ENCODE assay signal across 8 mouse cellular contexts in genomic region chr5:143314730-143315513, GRCm38 (mm10). TPM values are rescaled to one million over a fixed set of nuclear protein-coding genes. Genes with fewer than 3 reads are reported as not detected.
DNase-seq lines count a peak whose midpoint lies in the region; ATAC-seq lines count a peak whose summit lies in the region.

TSS of gene E130309D02Rik (minus strand) at chr5:143315360.

- no peaks in the 10 kb centered on the region for H3K27me3 ChIP-seq in embryonic facial prominence, embryonic 14.5 days (replicated peaks; ENCODE audit: control insufficient read depth, insufficient read depth, low read length)
- no peaks in the 10 kb centered on the region for H3K27me3 ChIP-seq in kidney, embryonic 14.5 days (ENCODE audit: control insufficient read depth, insufficient read depth, low read length)
- no peaks in the 10 kb centered on the region for H3K27me3 ChIP-seq in limb, embryonic 15.5 days

- peak within 1 kb of the TSS; percentile 88 for H3K27ac ChIP-seq in embryonic facial prominence, embryonic 14.5 days (replicated peaks; ENCODE audit: low read depth, low read length)
- H3K27ac ChIP-seq in kidney, embryonic 14.5 days (ENCODE audit: low read depth, low read length): peak within 1 kb of the TSS; percentile 90
- H3K27ac ChIP-seq in limb, embryonic 15.5 days: peak within 1 kb of the TSS; percentile 90

- H3K4me1 ChIP-seq in embryonic facial prominence, embryonic 14.5 days (ENCODE audit: control insufficient read depth, insufficient read depth, low read length): peaks cover 12% of the 10 kb centered on the region; the same call in 1 of the 2 replicates
- peaks cover 15% of the 10 kb centered on the region for H3K4me1 ChIP-seq in kidney, embryonic 14.5 days (ENCODE audit: control insufficient read depth, insufficient read depth, low read length)
- H3K4me1 ChIP-seq in limb, embryonic 15.5 days: peaks cover 24% of the 10 kb centered on the region

- DNase-seq in 3T3-L1 (ENCODE audit: low read depth, low spot score): peak; percentile 73
- DNase-seq in adrenal gland, postnatal 4 days (ENCODE audit: low spot score in 2 of 2): peak; percentile 77 to 93
- peak; percentile 84 for DNase-seq in embryonic facial prominence, embryonic 14.5 days (ENCODE audit: low spot score)
- DNase-seq in heart, adult 8-10 months (ENCODE audit: low spot score): peak; percentile 77
- DNase-seq in monocyte, adult 2 months (ENCODE audit: low read depth in 1 of 2, low spot score in 2 of 2): peak; percentile 36 to 82
- DNase-seq in spleen, postnatal 36 days (ENCODE audit: low spot score in 2 of 2): peak; percentile 85

- H3K9me3 ChIP-seq in embryonic facial prominence, embryonic 14.5 days (ENCODE audit: control insufficient read depth, low read length): no peaks in the 10 kb centered on the region
- no peaks in the 10 kb centered on the region for H3K9me3 ChIP-seq in kidney, embryonic 14.5 days (ENCODE audit: control insufficient read depth, low read length)
- H3K9me3 ChIP-seq in limb, embryonic 15.5 days: no peaks in the 10 kb centered on the region

- H3K36me3 ChIP-seq in embryonic facial prominence, embryonic 14.5 days (ENCODE audit: control insufficient read depth, insufficient read depth, low read length): peaks cover 69% of the 10 kb centered on the region
- peaks cover 64% of the 10 kb centered on the region for H3K36me3 ChIP-seq in kidney, embryonic 14.5 days (ENCODE audit: control insufficient read depth, insufficient read depth, low read length)
- peaks cover 75% of the 10 kb centered on the region for H3K36me3 ChIP-seq in limb, embryonic 15.5 days

- H3K4me3 ChIP-seq in embryonic facial prominence, embryonic 14.5 days (ENCODE audit: low read depth, low read length): peak within 1 kb of the TSS; percentile 92
- peak within 1 kb of the TSS; percentile 87 for H3K4me3 ChIP-seq in kidney, embryonic 14.5 days (ENCODE audit: low read length)
- H3K4me3 ChIP-seq in limb, embryonic 15.5 days: peak within 1 kb of the TSS; percentile 91

- peak; percentile 86 for ATAC-seq in embryonic facial prominence, embryonic 14.5 days (ENCODE audit: low read depth)
- peak; percentile 80 for ATAC-seq in kidney, embryonic 14.5 days (ENCODE audit: low FRiP score, low TSS enrichment)
- ATAC-seq in limb, embryonic 15.5 days (ENCODE audit: insufficient number of reproducible peaks, low FRiP score, low TSS enrichment, low read depth): peak; percentile 75

- WGBS in embryonic facial prominence, embryonic 14.5 days: under 1% methylated on average over 29 of the region's 101 CpGs
- under 1% methylated on average over 79 of the region's 101 CpGs for WGBS in kidney, embryonic 14.5 days
- under 1% methylated on average over 93 of the region's 101 CpGs for WGBS in limb, embryonic 15.5 days

- H3K9ac ChIP-seq in embryonic facial prominence, embryonic 14.5 days (ENCODE audit: low read depth, low read length): peak within 1 kb of the TSS; percentile 97
- H3K9ac ChIP-seq in kidney, embryonic 14.5 days (ENCODE audit: low read depth, low read length): peak within 1 kb of the TSS; percentile 97
- H3K9ac ChIP-seq in limb, embryonic 15.5 days: peak within 1 kb of the TSS; percentile 89

- H3K4me2 ChIP-seq in embryonic facial prominence, embryonic 14.5 days (ENCODE audit: low read depth, low read length): peak within 1 kb of the TSS; percentile 54
- peak within 1 kb of the TSS; percentile 88 for H3K4me2 ChIP-seq in kidney, embryonic 14.5 days (replicated peaks; ENCODE audit: low read depth, low read length)
- H3K4me2 ChIP-seq in limb, embryonic 15.5 days: peak within 1 kb of the TSS; percentile 82

RNA-seq across cellular contexts. Expression of gene E130309D02Rik, which starts in this region (rescaled TPM):
- total RNA-seq in adrenal gland, postnatal 4 days (2021): 10 to 100 TPM; 29.5 to 30.9 TPM
- 22.6 and 26.1 TPM in 2 replicates for polyA plus RNA-seq in embryonic facial prominence, embryonic 14.5 days (2014; fragmentation: Nextera tagmentation; extraction: Ambion mirVana)
- total RNA-seq in heart, adult 8-10 months (2022): 10 to 100 TPM; 13.4 to 20.7 (median 16.7) TPM
- 34.5 and 39.9 TPM in 2 replicates for polyA plus RNA-seq in kidney, embryonic 14.5 days (2014; fragmentation: Nextera tagmentation; extraction: Ambion mirVana)
- 28.5 and 33.2 TPM in 2 replicates for polyA plus RNA-seq in limb, embryonic 15.5 days (2015; fragmentation: Nextera tagmentation; extraction: Ambion mirVana)

Comparison
In these comparisons a context has a peak if more than half of its experiments do, and no peak if none do; other contexts are left out.
1. Peak in every context shown above with its lines: DNase-seq, ATAC-seq, H3K4me3 ChIP-seq and H3K27ac ChIP-seq.